Mouse (Mus musculus) C2C12 (cell line): ENCODE results near the gene Tctex1d4. TPM values are rescaled to one million over a fixed set of nuclear protein-coding genes. Genes with fewer than 3 reads are reported as not detected.

Source experiments
- H3K27me3 ChIP-seq: one replicate; pipeline ENCODE4 v1.6.1; 2011; ENCODE audit not compliant: control insufficient read depth, insufficient read depth, insufficient read length
- H3K36me3 ChIP-seq: one replicate; pipeline ENCODE4 v1.6.1; 2011; ENCODE audit not compliant: control insufficient read depth, insufficient read depth
- H3K4me3 ChIP-seq: one replicate; pipeline ENCODE4 v1.5.1; 2011; ENCODE audit warnings: mild to moderate bottlenecking, control low read depth; ENCODE audit not compliant: poor library complexity, insufficient read depth, severe bottlenecking
- H3K79me2 ChIP-seq: one replicate; pipeline ENCODE4 v1.6.1; 2011; ENCODE audit not compliant: control insufficient read depth, insufficient read depth
- H3K79me3 ChIP-seq: one replicate; pipeline ENCODE4 v1.6.1; 2011; ENCODE audit warnings: low read depth, control low read depth
- H3ac ChIP-seq: one replicate; pipeline ENCODE3; 2011; ENCODE audit warnings: low read depth; ENCODE audit not compliant: control insufficient read depth, insufficient read length
- CEBPB ChIP-seq: IDR thresholded peaks from one replicate; pipeline ENCODE4 v1.6.1; 2011; ENCODE audit warnings: low read depth, mild to moderate bottlenecking, control low read depth, moderate library complexity
- CTCF ChIP-seq: IDR thresholded peaks from one replicate; pipeline ENCODE4 v1.5.1; 2011; ENCODE audit not compliant: control insufficient read depth, insufficient read depth, insufficient read length
- FOSL1 ChIP-seq: IDR thresholded peaks from one replicate; pipeline ENCODE4 v1.8.0; 2011; ENCODE audit warnings: mild to moderate bottlenecking, low read length; ENCODE audit not compliant: poor library complexity, insufficient read depth, severe bottlenecking
- MAX ChIP-seq: IDR thresholded peaks from one replicate; pipeline ENCODE4 v1.6.1; 2011; ENCODE audit warnings: mild to moderate bottlenecking, control low read depth
- MYOD1 ChIP-seq: IDR thresholded peaks from one replicate; pipeline ENCODE4 v1.6.1; 2011; ENCODE audit warnings: low read depth; ENCODE audit not compliant: control insufficient read depth, insufficient read length
- MYOG ChIP-seq: IDR thresholded peaks from one replicate; pipeline ENCODE4 v1.6.1; 2011; ENCODE audit not compliant: control insufficient read depth, insufficient read length; ENCODE audit errors: extremely low read depth
- USF1 ChIP-seq: IDR thresholded peaks from one replicate; pipeline ENCODE4 v1.6.1; 2011; ENCODE audit warnings: low read depth, mild to moderate bottlenecking, control low read depth, moderate library complexity
- polyA plus RNA-seq: library from polyadenylated mRNA; unstranded; fragments of >200 nt; fragmentation: generic; extraction: Trizol; gene quantifications from one replicate; pipeline ENCODE4 v1.2.1, GENCODE M21; 2012; ENCODE audit warnings: missing spikeins

The Tctex1d4 gene
- polyA plus RNA-seq, 1 experiment: 0.12 TPM

GRCm38 (mm10) chr4:117113237-117113636 lies 13.4 kb upstream of the Tctex1d4 start:
- Histone ChIP-seq H3K27me3 (no peaks in the 10 kb centered on the region), H3K79me2 (no peaks in the 10 kb centered on the region), H3ac (no peak overlapping the region), H3K4me3 (no peak overlapping the region), H3K36me3 (peaks cover 3% of the 10 kb centered on the region), H3K79me3 (no peaks in the 10 kb centered on the region)
- TF ChIP-seq MAX: no peak
- TF ChIP-seq CTCF: no peak
- TF ChIP-seq CEBPB: no peak
- no peak for TF ChIP-seq FOSL1
- TF ChIP-seq MYOD1: no peak
- TF ChIP-seq USF1: no peak
- TF ChIP-seq MYOG: no peak

GRCm38 (mm10) chr4:117115592-117115991 lies 11.0 kb upstream of the Tctex1d4 start:
- Histone ChIP-seq H3K36me3 (peaks cover 12% of the 10 kb centered on the region), H3K27me3 (no peaks in the 10 kb centered on the region), H3K79me3 (peaks cover 6% of the 10 kb centered on the region), H3K79me2 (peaks cover 11% of the 10 kb centered on the region), H3K4me3 (no peak overlapping the region), H3ac (no peak overlapping the region)
- TF ChIP-seq CTCF (no peak), FOSL1 (no peak), MYOD1 (no peak)

GRCm38 (mm10) chr4:117117931-117118330 lies 8.7 kb upstream of the Tctex1d4 start:
- no peaks in the 10 kb centered on the region for H3K27me3 ChIP-seq
- TF ChIP-seq USF1 (no peak), MYOD1 (no peak), MYOG (no peak), CEBPB (peak; percentile 43), CTCF (no peak)
- peaks cover 12% of the 10 kb centered on the region for H3K36me3 ChIP-seq
- H3ac ChIP-seq: no peak overlapping the region
- H3K4me3 ChIP-seq: no peak overlapping the region
- peaks cover 6% of the 10 kb centered on the region for H3K79me3 ChIP-seq
- H3K79me2 ChIP-seq: peaks cover 12% of the 10 kb centered on the region

- peaks cover 8% of the 10 kb centered on the region for H3K79me3 ChIP-seq
- H3K27me3 ChIP-seq: no peaks in the 10 kb centered on the region
- peaks cover 18% of the 10 kb centered on the region for H3K36me3 ChIP-seq
- H3K79me2 ChIP-seq: peaks cover 29% of the 10 kb centered on the region
- H3K4me3 ChIP-seq: peak overlapping the region; percentile 26
- H3ac ChIP-seq: no peak overlapping the region
- TF ChIP-seq FOSL1 (no peak), CTCF (no peak), MAX (no peak), MYOD1 (no peak), CEBPB (no peak), MYOG (no peak), USF1 (no peak)
These were observed 7.0 kb upstream of the Tctex1d4 start for GRCm38 (mm10) chr4:117119636-117120035.

- H3K4me3 ChIP-seq: peak overlapping the region; percentile 26
- peaks cover 8% of the 10 kb centered on the region for H3K79me3 ChIP-seq
- peaks cover 18% of the 10 kb centered on the region for H3K36me3 ChIP-seq
- H3ac ChIP-seq: peak overlapping the region; percentile 62
- H3K79me2 ChIP-seq: peaks cover 30% of the 10 kb centered on the region
- H3K27me3 ChIP-seq: no peaks in the 10 kb centered on the region
- no peak for TF ChIP-seq CEBPB
- no peak for TF ChIP-seq MYOD1
- TF ChIP-seq FOSL1: no peak
- TF ChIP-seq CTCF: no peak
- TF ChIP-seq MYOG: no peak
- no peak for TF ChIP-seq USF1
- no peak for TF ChIP-seq MAX
These were observed 6.5 kb upstream of the Tctex1d4 start for GRCm38 (mm10) chr4:117120052-117120444.

- Histone ChIP-seq H3K4me3 (peak overlapping the region; percentile 72), H3K36me3 (peaks cover 18% of the 10 kb centered on the region), H3ac (peak overlapping the region; percentile 85), H3K79me2 (peaks cover 30% of the 10 kb centered on the region), H3K27me3 (no peaks in the 10 kb centered on the region), H3K79me3 (peaks cover 8% of the 10 kb centered on the region)
- TF ChIP-seq MYOG (no peak), MAX (peak; percentile 73), USF1 (no peak), FOSL1 (no peak), MYOD1 (no peak), CEBPB (peak; percentile 100), CTCF (peak; percentile 77)
These were observed 5.9 kb upstream of the Tctex1d4 start for GRCm38 (mm10) chr4:117120445-117121414.
